Mouse (Mus musculus) CD4-positive, CD25-positive, alpha-beta regulatory T cell (primary cell): ENCODE data around the gene Glod4. TPM values are rescaled to one million over a fixed set of nuclear protein-coding genes. Genes with fewer than 3 reads are reported as not detected.

Source experiments
- polyA plus RNA-seq: library from polyadenylated mRNA; unstranded; fragments of 100-300 nt; shearing (Covaris generic); gene quantifications from one replicate; pipeline ENCODE4 v1.2.1, GENCODE M21; 2017

Gene Glod4
- 70.3 TPM for polyA plus RNA-seq

DNA sequence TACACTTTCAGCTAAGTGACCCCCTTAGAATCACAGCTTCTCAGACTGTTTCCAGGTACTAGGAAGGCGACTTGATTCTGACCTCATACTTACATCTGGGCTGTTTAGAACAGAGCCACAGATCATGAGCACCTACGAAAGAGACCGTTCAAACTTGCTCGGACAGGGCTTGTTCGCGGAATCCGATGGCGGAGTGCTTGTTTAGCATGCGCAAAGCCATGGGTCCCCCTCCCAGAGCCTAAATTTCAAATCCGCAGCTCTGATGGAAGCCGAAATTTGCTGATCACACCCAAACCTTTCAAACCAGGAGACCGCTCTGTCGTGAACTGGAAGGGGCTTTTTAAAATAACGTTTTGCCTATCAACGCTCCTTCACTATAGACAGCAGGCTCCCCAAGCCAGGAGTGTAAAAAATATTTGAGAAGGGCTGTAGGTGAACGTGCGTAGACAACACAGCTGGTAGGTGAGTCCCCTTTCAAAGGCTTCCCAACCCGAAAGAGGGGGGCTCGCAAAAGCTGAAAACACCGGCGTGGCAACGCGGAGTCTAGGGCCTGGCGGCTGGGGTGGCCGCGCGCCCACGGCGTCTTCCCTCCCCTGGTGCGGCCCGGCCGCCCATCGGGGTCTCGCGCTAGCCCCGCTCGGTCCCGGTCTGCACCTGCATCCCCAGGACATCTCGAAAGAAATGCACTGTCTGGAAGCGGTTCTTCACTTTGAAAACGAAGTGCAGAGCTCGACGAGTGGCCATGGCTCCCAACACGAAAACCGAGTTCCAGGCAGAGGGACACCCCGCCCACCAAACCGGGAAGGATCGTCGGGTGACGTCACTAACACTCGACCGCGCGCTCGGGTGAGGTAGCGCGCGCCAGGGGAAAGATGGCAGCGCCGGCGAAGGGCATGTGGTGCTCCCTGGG, at the start of gene Glod4, which contains the start of gene Mrm3:
Gene Glod4, minus strand, starts transcription at position 825 of the 910 bp plus-strand sequence.
Gene Mrm3, plus strand, starts transcription at position 815 of the 910 bp plus-strand sequence.

DNA sequence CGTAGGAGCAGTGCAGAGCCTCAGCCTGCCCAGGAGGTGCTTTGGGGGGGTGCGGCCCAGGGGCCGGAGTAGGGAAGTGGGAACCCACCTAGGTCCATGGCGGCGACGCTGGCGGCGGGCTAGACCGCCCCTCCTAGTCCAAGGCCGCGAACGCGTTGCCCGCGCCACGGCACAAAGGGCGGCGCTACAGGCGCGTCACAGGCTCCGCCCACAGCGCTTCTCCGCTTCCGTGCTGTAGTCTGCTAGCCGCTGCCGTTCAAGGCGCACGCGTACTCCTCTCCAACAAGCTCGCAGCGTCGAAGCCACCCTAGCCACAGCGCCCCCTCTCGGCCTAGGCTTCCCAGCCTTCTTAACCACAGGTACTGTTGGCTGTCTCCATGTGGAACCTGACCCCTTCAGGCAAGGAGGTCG, 26.1 kb downstream of the Glod4 start, which contains the start of the genes Dbil5 and Gemin4:
Gene Dbil5, plus strand, starts transcription at position 219 of the 411 bp plus-strand sequence.
Gene Gemin4, minus strand, starts transcription at position 275 of the 411 bp plus-strand sequence.

DNA sequence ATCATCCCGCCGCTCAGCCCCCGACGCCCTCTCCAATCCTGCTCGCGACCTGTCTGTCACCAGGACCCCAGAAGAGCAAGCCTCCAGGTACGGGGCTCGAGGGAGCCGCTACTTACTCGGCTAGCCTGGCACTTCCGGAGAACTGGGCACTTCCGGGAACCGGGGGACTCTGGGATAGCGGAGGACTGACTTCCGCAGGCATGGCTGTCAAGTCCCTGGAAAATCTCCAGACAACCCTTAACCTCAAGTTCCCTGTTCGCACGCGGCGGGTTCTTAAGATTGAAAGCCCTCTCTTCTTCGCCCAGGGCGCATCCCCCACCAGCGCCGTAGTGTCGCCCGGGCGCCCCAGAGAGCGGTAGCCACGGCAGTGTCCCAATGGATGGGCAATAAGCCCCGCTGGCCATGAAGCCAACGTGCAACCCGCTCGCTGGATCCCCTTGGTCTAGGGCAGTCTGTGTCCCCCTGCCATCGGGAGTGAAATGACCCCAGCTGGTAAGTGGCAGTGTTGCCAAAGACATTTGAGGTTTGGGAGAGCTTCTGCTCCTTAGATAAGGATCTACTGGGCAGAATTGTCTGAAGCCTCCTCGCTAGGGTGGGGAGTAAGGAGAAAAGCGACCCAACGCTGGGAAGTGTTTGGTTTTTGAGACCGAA, 63.9 kb downstream of the Glod4 start, which contains the start of the genes Vps53 and Fam57a:
Gene Vps53, minus strand, starts transcription at position 153 of the 651 bp plus-strand sequence.
Gene Fam57a, plus strand, starts transcription at position 177 of the 651 bp plus-strand sequence.

Other genes with a start within 250 kb of the Glod4 start
- gene 1700016K19Rik, start 243.8 kb downstream of the Glod4 start, polyA plus RNA-seq = not detected
- 41.5 TPM for gene Rflnb, start 215.9 kb downstream of the Glod4 start, polyA plus RNA-seq
- gene Vps53, start 64.1 kb downstream of the Glod4 start, polyA plus RNA-seq = 60.2 TPM
- gene Fam57a, start 64.1 kb downstream of the Glod4 start, polyA plus RNA-seq = 3.8 TPM
- 0.43 TPM for gene Dbil5, start 26.1 kb downstream of the Glod4 start, polyA plus RNA-seq
- gene Gemin4, start 26.1 kb downstream of the Glod4 start, polyA plus RNA-seq = 26.8 TPM
- gene Mrm3, start within 50 bp of the Glod4 start, polyA plus RNA-seq = 19.3 TPM
- 2.0 TPM for gene Nxn, start 155.4 kb upstream of the Glod4 start, polyA plus RNA-seq
- 48.7 TPM for gene Timm22, start 163.2 kb upstream of the Glod4 start, polyA plus RNA-seq